Mouse (Mus musculus): Measurements from ENCODE around the gene Ccdc171. TPM values are rescaled to one million over a fixed set of nuclear protein-coding genes. Genes with fewer than 3 reads are reported as not detected.
"Not testable (repeated sequence)": the region's sequence is repeated elsewhere in the genome, so short reads cannot be mapped to it uniquely, and the experiment has no call there.

Ccdc171 gene
- total RNA-seq, 2 experiments from 2014 or later = 2.9 to 4.7 TPM

GRCm38 (mm10) chr4:83522066-83522465 is 3.3 kb upstream of the Ccdc171 start:
- DNase-seq (ENCODE audit: low spot score in 2 of 2) = no peak
- intact Hi-C loops (cut with DNase I) = no loop called here

DNA sequence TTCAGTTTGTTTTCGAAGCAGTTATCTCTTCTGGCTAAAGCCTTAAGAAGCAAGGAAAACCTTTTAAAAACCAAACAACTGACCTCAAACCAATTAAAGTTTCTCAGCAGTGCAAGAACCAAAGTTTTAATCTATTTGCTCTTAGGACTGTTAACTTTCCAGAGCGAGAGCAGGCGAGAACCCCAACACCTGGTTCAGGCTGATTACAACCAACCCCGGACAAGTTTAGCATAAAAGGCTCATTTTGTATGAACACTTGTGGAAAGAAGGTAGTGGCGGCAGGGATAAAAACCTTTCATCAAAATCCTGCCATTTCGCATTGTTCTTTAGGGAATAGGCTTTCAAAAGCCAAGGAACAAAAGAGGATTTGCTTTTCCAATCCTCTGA is 896 bp upstream of the Ccdc171 start:
- no peak for DNase-seq (ENCODE audit: low spot score in 2 of 2)
- intact Hi-C loops (cut with DNase I) = no loop called here

DNA sequence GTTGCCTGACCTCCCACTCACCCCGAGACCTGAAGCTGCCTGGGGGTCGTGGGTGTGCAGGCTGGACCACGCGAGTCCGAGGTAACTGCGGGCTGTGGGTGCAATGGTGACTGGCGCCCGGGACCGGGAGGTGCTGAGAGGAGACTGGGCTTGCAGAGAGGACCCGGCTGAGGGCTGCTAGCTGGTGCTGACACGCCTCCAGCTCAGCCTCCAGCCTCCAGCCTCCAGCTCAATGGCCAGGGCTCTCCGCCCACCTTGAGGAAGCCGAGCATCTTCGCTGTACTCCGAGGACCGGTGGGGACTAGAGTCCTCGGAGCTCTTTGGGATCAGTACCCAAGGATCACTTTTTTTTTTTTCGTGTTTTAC is 328 bp downstream of the Ccdc171 start:
- intact Hi-C loops (cut with DNase I) = loop anchor here (1.0 to 5.0 kb wide), 2 partner anchors 39 to 108 kb away; partner anchors contain the start of genes Psip1 and Snapc3
- no peak for DNase-seq (ENCODE audit: low spot score in 2 of 2)

DNA sequence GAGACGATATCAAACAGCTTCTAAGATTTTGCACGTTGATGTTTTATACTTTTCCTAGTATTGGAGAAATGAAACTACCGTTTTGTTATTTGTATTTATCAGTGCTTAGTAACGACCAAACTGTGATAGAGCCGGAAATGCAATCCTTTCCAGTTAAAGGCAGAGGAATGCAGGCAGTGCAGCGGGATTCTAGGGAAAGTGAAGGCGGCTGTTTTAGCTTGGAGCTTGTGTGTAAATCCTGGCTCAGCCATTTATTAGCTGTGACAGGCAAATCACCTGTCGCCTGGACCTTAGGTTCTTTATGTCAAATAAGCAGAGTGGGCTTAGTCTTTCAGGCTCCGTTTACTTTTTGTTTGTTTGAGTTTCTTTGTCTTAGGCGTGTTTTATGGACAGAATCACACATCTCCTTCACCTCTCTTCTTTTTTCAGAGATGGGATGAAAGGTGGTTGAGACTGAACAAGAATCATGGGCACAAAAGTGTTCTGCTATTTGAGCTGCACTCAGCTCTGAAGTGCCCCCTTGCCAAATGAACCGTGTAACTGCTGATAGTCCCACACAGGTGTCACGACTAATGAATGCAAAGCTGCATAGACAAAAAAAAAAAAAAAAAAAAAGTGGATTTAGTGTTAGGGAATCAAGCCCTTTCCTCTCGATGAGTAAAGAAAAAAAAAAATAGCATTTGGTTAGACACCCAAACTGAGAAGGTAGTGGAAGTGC is 1.1 kb downstream of the Ccdc171 start:
- intact Hi-C loops (cut with DNase I) = loop anchor here (5.0 kb wide), 1 partner anchor 109 kb away; the partner anchor contains the start of gene Snapc3
- DNase-seq (ENCODE audit: low spot score in 2 of 2) = no peak

GRCm38 (mm10) chr4:83526988-83527334 is 1.6 kb downstream of the Ccdc171 start:
- no peak for DNase-seq (ENCODE audit: low spot score in 2 of 2)
- intact Hi-C loops (cut with DNase I) = loop anchor here (5.0 kb wide), 1 partner anchor 110 kb away; the partner anchor contains the start of gene Snapc3

- no peak for DNase-seq (ENCODE audit: low spot score in 2 of 2)
- intact Hi-C loops (cut with DNase I) = loop anchor here (5.0 kb wide), 1 partner anchor 111 kb away; the partner anchor contains the start of gene Snapc3
Measured at GRCm38 (mm10) chr4:83527921-83528320, 2.6 kb downstream of the Ccdc171 start.

DNA sequence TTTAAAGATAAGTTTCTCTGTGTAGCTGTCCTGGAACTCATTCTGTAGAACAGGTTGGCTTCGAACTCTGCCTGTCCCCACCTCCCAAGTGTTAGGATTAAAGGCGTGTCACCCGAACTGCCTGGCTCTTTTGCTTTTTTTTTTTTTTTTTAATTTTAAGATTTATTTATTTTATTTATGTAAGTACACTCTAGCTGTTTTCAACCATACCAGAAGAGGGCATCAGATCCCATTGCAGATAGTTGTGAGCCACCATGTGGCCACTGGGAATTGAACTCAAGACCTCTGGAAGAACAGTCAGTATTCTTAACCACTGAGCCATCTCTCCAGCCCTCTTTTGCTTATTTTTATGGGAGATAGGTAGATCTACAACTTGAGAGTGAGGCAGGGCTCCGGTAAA is 4.7 kb downstream of the Ccdc171 start:
- DNase-seq (ENCODE audit: low spot score in 2 of 2); intact Hi-C loops (cut with DNase I): not testable (repeated sequence)

DNA sequence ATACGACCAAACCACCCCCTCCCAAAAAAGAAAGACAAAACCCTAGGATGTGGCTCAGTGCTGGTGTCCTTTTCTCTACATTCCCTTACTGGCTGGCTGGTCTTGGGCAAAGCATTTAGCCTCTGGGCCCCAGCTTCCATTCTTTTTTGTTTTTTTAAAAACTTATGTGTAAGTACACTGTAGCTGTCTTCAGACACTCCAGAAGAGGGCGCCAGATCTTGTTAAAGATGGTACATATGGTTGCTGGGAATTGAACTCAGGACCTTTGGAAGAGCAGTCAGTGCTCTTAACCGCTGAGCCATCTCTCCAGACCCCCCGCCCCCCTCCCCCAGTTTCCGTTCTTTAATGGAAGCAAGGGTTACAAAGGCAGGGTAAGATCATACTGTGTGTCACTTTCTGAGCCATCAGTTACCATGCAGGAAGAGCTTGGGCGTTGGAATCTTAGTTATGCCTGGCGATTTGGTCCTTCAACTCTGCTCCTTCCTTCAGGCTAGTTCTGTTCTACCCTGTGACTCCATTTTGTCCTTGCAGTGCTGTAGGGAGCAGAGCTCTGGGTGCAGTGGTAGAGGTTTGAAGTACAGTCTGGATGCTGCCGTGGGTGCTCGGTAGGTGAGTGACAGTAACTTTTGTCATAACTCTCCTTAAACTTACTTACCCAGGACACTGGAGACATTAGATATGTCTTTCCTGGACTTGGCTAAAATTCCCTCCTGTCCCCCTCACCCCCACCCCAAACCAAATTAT is 8.0 kb downstream of the Ccdc171 start:
- DNase-seq (ENCODE audit: low spot score in 2 of 2) = no peak
- intact Hi-C loops (cut with DNase I) = no loop called here

- intact Hi-C loops (cut with DNase I) = no loop called here
- DNase-seq (ENCODE audit: low spot score in 2 of 2) = no peak
Measured at GRCm38 (mm10) chr4:83534024-83534423, 8.7 kb downstream of the Ccdc171 start.

GRCm38 (mm10) chr4:83549501-83549900 is 24.2 kb downstream of the Ccdc171 start:
- peak; percentile 29 to 36 for DNase-seq (ENCODE audit: low spot score in 2 of 2)
- intact Hi-C loops (cut with DNase I) = no loop called here

GRCm38 (mm10) chr4:83567190-83568113 is 42.1 kb downstream of the Ccdc171 start:
- intact Hi-C loops (cut with DNase I) = no loop called here
- no peak for DNase-seq (ENCODE audit: low spot score in 2 of 2)

GRCm38 (mm10) chr4:83568145-83568544 is 42.8 kb downstream of the Ccdc171 start:
- DNase-seq (ENCODE audit: low spot score in 2 of 2); intact Hi-C loops (cut with DNase I): not testable (repeated sequence)

GRCm38 (mm10) chr4:83570569-83570968 is 45.2 kb downstream of the Ccdc171 start:
- intact Hi-C loops (cut with DNase I) = loop anchor here (10.0 kb wide), 1 partner anchor 306 kb away; no protein-coding TSS in a partner anchor
- no peak for DNase-seq (ENCODE audit: low spot score in 2 of 2)

DNA sequence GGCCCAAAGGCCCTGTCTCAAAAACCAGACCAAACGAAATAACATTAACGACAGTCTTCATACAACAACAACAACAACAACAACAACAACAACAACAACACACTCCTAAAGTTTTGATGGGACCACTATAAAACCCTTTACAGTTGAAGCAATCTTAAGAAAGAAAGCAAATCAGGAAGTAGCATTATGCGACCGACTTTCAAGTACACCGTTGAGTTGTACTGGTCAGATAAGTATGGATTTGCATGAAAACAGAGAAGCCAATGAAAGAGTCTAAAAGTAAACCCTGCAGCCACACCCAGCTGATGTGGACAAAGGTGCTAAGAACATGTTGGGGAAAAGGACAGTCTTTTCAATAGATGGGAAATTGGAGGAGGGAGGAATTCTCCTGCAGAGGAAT is 45.7 kb downstream of the Ccdc171 start:
- DNase-seq (ENCODE audit: low spot score in 2 of 2) = no peak
- intact Hi-C loops (cut with DNase I) = loop anchor here (10.0 kb wide), 1 partner anchor 306 kb away; no protein-coding TSS in a partner anchor

DNA sequence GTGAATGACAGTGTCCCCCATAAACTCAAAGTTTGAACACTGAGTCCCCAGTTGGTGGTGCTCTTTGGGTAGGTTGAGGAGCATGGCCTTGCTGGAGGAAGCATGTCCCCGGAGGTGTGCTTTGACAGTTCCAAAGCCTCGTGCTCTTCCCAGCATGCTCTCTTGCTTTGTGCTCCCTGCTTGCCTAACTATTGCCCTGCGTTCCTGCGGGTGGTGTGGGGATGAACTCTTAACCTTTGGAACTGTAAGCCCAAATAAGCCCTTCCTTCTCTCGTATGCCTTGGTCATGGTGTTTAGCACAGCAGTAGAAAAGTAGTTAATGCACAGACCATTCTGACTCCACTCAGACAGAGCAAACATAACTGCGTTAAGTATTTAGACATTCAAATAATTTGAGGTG is 47.2 kb downstream of the Ccdc171 start:
- no peak for DNase-seq (ENCODE audit: low spot score in 2 of 2)
- intact Hi-C loops (cut with DNase I) = loop anchor here (10.0 kb wide), 1 partner anchor 308 kb away; no protein-coding TSS in a partner anchor

DNA sequence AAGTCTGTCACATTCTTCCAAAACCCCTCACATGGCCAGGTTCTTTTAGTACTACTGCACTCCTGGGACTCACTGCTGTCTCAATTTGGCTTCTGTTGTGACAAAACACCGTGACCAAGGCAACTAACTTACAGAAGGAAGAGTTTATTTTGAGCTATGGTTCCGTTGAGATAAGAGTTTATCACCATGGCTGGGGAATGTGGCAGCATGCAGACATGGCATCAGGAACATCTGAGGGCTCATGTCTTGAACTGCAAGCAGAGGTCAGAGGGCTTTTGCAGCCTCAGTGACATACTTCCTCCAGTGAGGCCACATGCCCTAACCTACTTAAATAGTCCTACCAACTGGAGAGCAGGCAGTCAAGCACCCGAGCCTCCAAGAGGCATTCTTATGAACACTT is 51.0 kb downstream of the Ccdc171 start:
- intact Hi-C loops (cut with DNase I) = loop anchor here (1.0 to 10.0 kb wide), 2 partner anchors 90 to 312 kb away; partner anchors contain the start of gene Psip1

GRCm38 (mm10) chr4:83580157-83580556 is 54.8 kb downstream of the Ccdc171 start:
- intact Hi-C loops (cut with DNase I) = no loop called here
- no peak for DNase-seq (ENCODE audit: low spot score in 2 of 2)

More for the DNA sequence above, 51.0 kb downstream of the Ccdc171 start:
- no peak for DNase-seq (ENCODE audit: low spot score in 2 of 2)

- DNase-seq (ENCODE audit: low spot score in 2 of 2) = no peak
- intact Hi-C loops (cut with DNase I) = no loop called here
Measured at GRCm38 (mm10) chr4:83587563-83587962, 62.2 kb downstream of the Ccdc171 start.

DNA sequence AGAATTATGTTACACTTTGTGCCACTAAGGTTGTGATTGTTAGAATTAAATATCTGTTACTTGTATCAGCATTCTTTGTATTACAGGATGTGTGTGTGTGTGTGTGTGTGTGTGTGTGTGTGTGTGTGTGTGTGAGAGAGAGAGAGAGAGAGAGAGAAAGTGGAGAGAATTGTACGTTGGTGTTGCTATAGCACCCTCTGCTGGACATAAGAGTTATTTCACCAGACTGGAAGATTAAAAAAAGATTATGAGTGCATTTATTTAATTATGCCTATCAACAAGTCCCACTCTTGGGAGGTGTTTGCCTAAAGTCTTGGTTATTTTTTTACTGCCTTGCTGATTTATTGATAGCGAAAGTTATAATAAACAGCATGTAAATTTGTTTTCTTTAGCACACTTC is 71.1 kb downstream of the Ccdc171 start:
- intact Hi-C loops (cut with DNase I) = no loop called here
- no peak for DNase-seq (ENCODE audit: low spot score in 2 of 2)

DNA sequence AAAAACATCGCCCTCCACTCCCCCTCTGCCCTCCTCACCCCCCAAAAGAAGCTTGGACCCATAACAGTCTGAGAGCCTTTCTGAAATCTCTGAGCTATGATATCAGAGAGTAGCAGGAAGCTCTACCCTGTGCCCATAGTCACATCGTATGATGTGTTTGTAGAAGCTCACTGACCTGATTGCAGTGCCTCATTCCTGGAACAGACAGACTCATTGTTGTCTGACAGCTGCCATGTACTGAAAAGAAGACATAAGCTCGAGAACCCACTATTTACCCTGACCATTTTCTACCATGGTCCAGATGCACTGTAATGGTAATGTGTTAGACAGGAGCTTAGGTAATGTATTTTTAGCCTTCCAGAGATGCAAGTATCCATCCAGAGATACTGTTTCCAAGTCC is 85.8 kb downstream of the Ccdc171 start:
- intact Hi-C loops (cut with DNase I) = no loop called here
- DNase-seq (ENCODE audit: low spot score in 2 of 2) = no peak
